Mouse (Mus musculus) megakaryocyte, embryonic 14.5 days (primary cell): ENCODE measurements around the gene Tspo. TPM values are rescaled to one million over a fixed set of nuclear protein-coding genes. Genes with fewer than 3 reads are reported as not detected.

Experiments
- H3K27me3 ChIP-seq: replicated peaks from 2 replicates; pipeline ENCODE3; 2012; ENCODE audit warnings: inconsistent platforms
- H3K36me3 ChIP-seq: replicated peaks from 2 replicates; pipeline ENCODE3; 2012; ENCODE audit warnings: low read length, inconsistent platforms, mixed read lengths
- H3K4me1 ChIP-seq: 2 replicates; pipeline ENCODE4 v1.6.1; 2012; ENCODE audit warnings: inconsistent platforms
- H3K4me3 ChIP-seq: replicated peaks from 2 replicates; pipeline ENCODE3; 2012; ENCODE audit warnings: moderate library complexity, mild to moderate bottlenecking, inconsistent platforms
- H3K9me3 ChIP-seq: 2 replicates; pipeline ENCODE4 v1.6.1; 2012; ENCODE audit warnings: inconsistent platforms
- FLI1 ChIP-seq: IDR thresholded peaks from 2 replicates; pipeline ENCODE4 v1.6.1; 2012; ENCODE audit warnings: low read length, inconsistent platforms, mixed read lengths
- GATA1 ChIP-seq: IDR thresholded peaks from 3 replicates; pipeline ENCODE4 v1.6.1; 2012; ENCODE audit warnings: mixed read lengths, low read length, inconsistent platforms, borderline replicate concordance
- polyA plus RNA-seq: library from polyadenylated mRNA; stranded (reverse); fragments of >175 nt; gene quantifications from 2 replicates; pipeline ENCODE4 v1.2.3, GENCODE M21; 2012; ENCODE audit warnings: low replicate concordance; ENCODE audit not compliant: insufficient read depth

Tspo gene
- polyA plus RNA-seq, 1 experiment, result 531 TPM

GRCm38 (mm10) chr15:83566006-83566405 is 2.6 kb downstream of the Tspo start:
- H3K36me3 ChIP-seq, result peaks cover 49% of the 10 kb centered on the region
- no peaks in the 10 kb centered on the region for H3K9me3 ChIP-seq
- no peaks in the 10 kb centered on the region for H3K27me3 ChIP-seq
- peak overlapping the region; percentile 90 for H3K4me3 ChIP-seq
- TF ChIP-seq FLI1, result no peak
- TF ChIP-seq GATA1, result no peak
- peaks cover 91% of the 10 kb centered on the region for H3K4me1 ChIP-seq

GRCm38 (mm10) chr15:83567728-83568127 is 4.3 kb downstream of the Tspo start:
- H3K36me3 ChIP-seq, result peaks cover 66% of the 10 kb centered on the region

GRCm38 (mm10) chr15:83568544-83568943 is 5.2 kb downstream of the Tspo start:
- H3K36me3 ChIP-seq, result peaks cover 71% of the 10 kb centered on the region
- no peaks in the 10 kb centered on the region for H3K9me3 ChIP-seq
- H3K27me3 ChIP-seq, result no peaks in the 10 kb centered on the region
- TF ChIP-seq GATA1 (no peak), FLI1 (no peak)
- H3K4me3 ChIP-seq, result peak overlapping the region; percentile 18
- H3K4me1 ChIP-seq, result peaks cover 86% of the 10 kb centered on the region

More at GRCm38 (mm10) chr15:83567728-83568127, 4.3 kb downstream of the Tspo start:
- Histone ChIP-seq H3K9me3 (no peaks in the 10 kb centered on the region), H3K4me1 (peaks cover 92% of the 10 kb centered on the region), H3K27me3 (no peaks in the 10 kb centered on the region), H3K4me3 (peak overlapping the region; percentile 69)
- TF ChIP-seq FLI1 (no peak), GATA1 (no peak)

- TF ChIP-seq GATA1, result no peak
- no peaks in the 10 kb centered on the region for H3K27me3 ChIP-seq
- H3K36me3 ChIP-seq, result peaks cover 82% of the 10 kb centered on the region
- H3K4me1 ChIP-seq, result peaks cover 90% of the 10 kb centered on the region
- H3K4me3 ChIP-seq, result no peak overlapping the region
- no peaks in the 10 kb centered on the region for H3K9me3 ChIP-seq
These were observed 6.3 kb downstream of the Tspo start for GRCm38 (mm10) chr15:83569682-83570081.

- Histone ChIP-seq H3K36me3 (peaks cover 88% of the 10 kb centered on the region), H3K4me3 (no peak overlapping the region), H3K4me1 (peaks cover 81% of the 10 kb centered on the region)
These were observed 7.2 kb downstream of the Tspo start for GRCm38 (mm10) chr15:83570641-83571040.

GRCm38 (mm10) chr15:83571636-83572035 is 8.2 kb downstream of the Tspo start:
- no peaks in the 10 kb centered on the region for H3K9me3 ChIP-seq
- no peak overlapping the region for H3K4me3 ChIP-seq
- peaks cover 76% of the 10 kb centered on the region for H3K4me1 ChIP-seq
- H3K27me3 ChIP-seq, result no peaks in the 10 kb centered on the region
- TF ChIP-seq FLI1 (no peak), GATA1 (no peak)
- peaks cover 93% of the 10 kb centered on the region for H3K36me3 ChIP-seq

More at GRCm38 (mm10) chr15:83570641-83571040, 7.2 kb downstream of the Tspo start:
- Histone ChIP-seq H3K27me3 (no peaks in the 10 kb centered on the region), H3K9me3 (no peaks in the 10 kb centered on the region)
- TF ChIP-seq FLI1, result no peak
- TF ChIP-seq GATA1, result no peak

- TF ChIP-seq FLI1 (no peak), GATA1 (no peak)
- Histone ChIP-seq H3K4me1 (peaks cover 76% of the 10 kb centered on the region), H3K36me3 (peaks cover 94% of the 10 kb centered on the region), H3K4me3 (no peak overlapping the region), H3K27me3 (no peaks in the 10 kb centered on the region), H3K9me3 (no peaks in the 10 kb centered on the region)
These were observed 8.7 kb downstream of the Tspo start for GRCm38 (mm10) chr15:83572132-83572531.

- no peaks in the 10 kb centered on the region for H3K9me3 ChIP-seq
- no peak for TF ChIP-seq FLI1
- no peak for TF ChIP-seq GATA1
- peaks cover 61% of the 10 kb centered on the region for H3K4me1 ChIP-seq
- H3K27me3 ChIP-seq, result no peaks in the 10 kb centered on the region
- no peak overlapping the region for H3K4me3 ChIP-seq
- peaks cover 93% of the 10 kb centered on the region for H3K36me3 ChIP-seq
These were observed 10.2 kb downstream of the Tspo start for GRCm38 (mm10) chr15:83573606-83574005.

- Histone ChIP-seq H3K9me3 (no peaks in the 10 kb centered on the region), H3K4me1 (peaks cover 49% of the 10 kb centered on the region), H3K27me3 (no peaks in the 10 kb centered on the region), H3K36me3 (peaks cover 96% of the 10 kb centered on the region), H3K4me3 (no peak overlapping the region)
- TF ChIP-seq FLI1 (no peak), GATA1 (no peak)
These were observed 11.4 kb downstream of the Tspo start for GRCm38 (mm10) chr15:83574731-83575351.

- no peaks in the 10 kb centered on the region for H3K9me3 ChIP-seq
- TF ChIP-seq FLI1 (no peak), GATA1 (no peak)
- no peak overlapping the region for H3K4me3 ChIP-seq
- no peaks in the 10 kb centered on the region for H3K27me3 ChIP-seq
- H3K4me1 ChIP-seq, result peaks cover 42% of the 10 kb centered on the region
- H3K36me3 ChIP-seq, result peaks cover 96% of the 10 kb centered on the region
These were observed 12.2 kb downstream of the Tspo start for GRCm38 (mm10) chr15:83575543-83575942.

GRCm38 (mm10) chr15:83576651-83577050 is 13.3 kb downstream of the Tspo start:
- Histone ChIP-seq H3K4me3 (no peak overlapping the region), H3K27me3 (no peaks in the 10 kb centered on the region), H3K9me3 (no peaks in the 10 kb centered on the region), H3K36me3 (peaks cover 96% of the 10 kb centered on the region), H3K4me1 (peaks cover 31% of the 10 kb centered on the region)
- TF ChIP-seq FLI1 (no peak), GATA1 (no peak)

- TF ChIP-seq FLI1 (no peak), GATA1 (no peak)
- H3K36me3 ChIP-seq, result peaks cover 97% of the 10 kb centered on the region
- H3K27me3 ChIP-seq, result no peaks in the 10 kb centered on the region
- no peak overlapping the region for H3K4me3 ChIP-seq
- H3K4me1 ChIP-seq, result peaks cover 3% of the 10 kb centered on the region; the same call in 1 of the 2 replicates
- peaks cover 15% of the 10 kb centered on the region for H3K9me3 ChIP-seq
These were observed 19.5 kb downstream of the Tspo start for GRCm38 (mm10) chr15:83582931-83583330.
